Mouse (Mus musculus) right cerebral cortex, postnatal 36 days (tissue): Measurements from ENCODE around the gene Ube4b.

Experiments used
- DNase-seq, 2 experiments: peaks; one replicate each; pipeline ENCODE4 v3.0.0; 2022; ENCODE audit warnings: low spot score in 2 of 2, mixed read lengths in 1 of 2

Gene Ube4b

GRCm38 (mm10) chr4:149338137-149338536 is 88.4 kb downstream of the Ube4b start:
- DNase-seq, result peak; percentile 20 to 26

- no peak for DNase-seq
These were observed 89.2 kb downstream of the Ube4b start for GRCm38 (mm10) chr4:149337353-149337752.

GRCm38 (mm10) chr4:149336302-149336701 is 90.2 kb downstream of the Ube4b start:
- DNase-seq, result no peak

- DNase-seq, result no peak
These were observed 91.7 kb downstream of the Ube4b start for GRCm38 (mm10) chr4:149334881-149335280.

- no peak for DNase-seq
These were observed 93.8 kb downstream of the Ube4b start for GRCm38 (mm10) chr4:149332726-149333125.

- DNase-seq, result no peak
These were observed 96.1 kb downstream of the Ube4b start for GRCm38 (mm10) chr4:149330495-149330894.

GRCm38 (mm10) chr4:149328735-149329134 is 97.8 kb downstream of the Ube4b start:
- DNase-seq, result no peak

- DNase-seq, result no peak
These were observed 99.3 kb downstream of the Ube4b start for GRCm38 (mm10) chr4:149327281-149327680.

- no peak for DNase-seq
These were observed 101.0 kb downstream of the Ube4b start for GRCm38 (mm10) chr4:149325411-149326162.

- DNase-seq, result no peak
These were observed 102.8 kb downstream of the Ube4b start for GRCm38 (mm10) chr4:149323730-149324129.

- DNase-seq, result no peak
These were observed 103.8 kb downstream of the Ube4b start for GRCm38 (mm10) chr4:149322718-149323117.

GRCm38 (mm10) chr4:149322286-149322685 is 104.3 kb downstream of the Ube4b start:
- DNase-seq, result no peak

- peak; percentile 30 to 47 for DNase-seq
These were observed 107.5 kb downstream of the Ube4b start for GRCm38 (mm10) chr4:149319088-149319487.

- DNase-seq, result no peak
These were observed 109.2 kb downstream of the Ube4b start for GRCm38 (mm10) chr4:149317387-149317786.

- no peak for DNase-seq
These were observed 112.2 kb downstream of the Ube4b start for GRCm38 (mm10) chr4:149314275-149314837.

GRCm38 (mm10) chr4:149313558-149314253 is 112.8 kb downstream of the Ube4b start:
- no peak for DNase-seq

- no peak for DNase-seq
These were observed 114.6 kb downstream of the Ube4b start for GRCm38 (mm10) chr4:149311996-149312395.

GRCm38 (mm10) chr4:149308491-149308820 is 118.1 kb downstream of the Ube4b start:
- DNase-seq, result no peak

GRCm38 (mm10) chr4:149307596-149308490 is 118.7 kb downstream of the Ube4b start, which contains the start of gene Kif1b:
Gene Kif1b, minus strand, starts transcription at chr4:149307693.
- DNase-seq, result peak; percentile 96 to 97

GRCm38 (mm10) chr4:149306712-149307595 is 119.6 kb downstream of the Ube4b start:
- peak; percentile 47 to 66 for DNase-seq
